16 mouse cellular contexts compared by ENCODE assay signal in genomic region chr17:70305021-70305420, GRCm38 (mm10).
"Had no signal": no experiment of that assay in that cellular context is flagged by ENCODE, and none has a peak within 500 bp of the region (broad histone marks: within the 10 kb centered on the region; RNA-seq: fewer than 3 reads in every experiment).

No protein-coding gene starts in this region.

- H3K4me1 ChIP-seq: limb, embryonic 15.5 days; liver, embryonic 13.5 days; lung, embryonic 15.5 days; neural tube, embryonic 12.5 days had no signal

- ATAC-seq: liver, postnatal 0 days had no signal

- H3K9me3 ChIP-seq: limb, embryonic 15.5 days; liver, embryonic 13.5 days; lung, embryonic 15.5 days; midbrain, embryonic 10.5 days; neural tube, embryonic 12.5 days had no signal

- H3K36me3 ChIP-seq: limb, embryonic 15.5 days; liver, embryonic 13.5 days; lung, embryonic 15.5 days; midbrain, embryonic 10.5 days; neural tube, embryonic 12.5 days had no signal

- H3K27ac ChIP-seq: kidney, postnatal 0 days; layer of hippocampus, adult 2 months; limb, embryonic 15.5 days; liver, embryonic 13.5 days; lung, embryonic 15.5 days; macrophage; midbrain, embryonic 10.5 days; neural tube, embryonic 12.5 days had no signal

- H3K4me2 ChIP-seq: limb, embryonic 15.5 days; liver, embryonic 13.5 days; lung, embryonic 15.5 days; neural tube, embryonic 12.5 days had no signal

- H3K27me3 ChIP-seq: limb, embryonic 15.5 days; liver, embryonic 13.5 days; lung, embryonic 15.5 days; neural tube, embryonic 12.5 days had no signal

- H3K9ac ChIP-seq: limb, embryonic 15.5 days; liver, embryonic 13.5 days; liver, postnatal 0 days; lung, embryonic 15.5 days; neural tube, embryonic 12.5 days had no signal

- H3K4me3 ChIP-seq: layer of hippocampus, adult 2 months; limb, embryonic 15.5 days; liver, embryonic 13.5 days; lung, embryonic 15.5 days; midbrain, embryonic 10.5 days; neural tube, embryonic 12.5 days had no signal

- DNase-seq: kidney, postnatal 4 days; liver, embryonic 13.5 days; liver, postnatal 0 days; lung, postnatal 14 days; midbrain, embryonic 14.5 days; right cerebral cortex, postnatal 4 days; spleen, adult 18-20 months; thymus, adult 18-20 months; thymus, postnatal 14 days had no signal
